ENCODE assay signal across 13 mouse cellular contexts in genomic region chr16:24083966-24084365, GRCm38 (mm10).
"Had no signal": no experiment of that assay in that cellular context is flagged by ENCODE, and none has a peak within 500 bp of the region (broad histone marks: within the 10 kb centered on the region; RNA-seq: fewer than 3 reads in every experiment).

No protein-coding gene starts in this region.

- H3K27ac ChIP-seq: limb, embryonic 13.5 days; liver, embryonic 14.5 days; midbrain, embryonic 12.5 days had no signal

- ATAC-seq: midbrain, embryonic 16.5 days had no signal

- H3K4me3 ChIP-seq: limb, embryonic 13.5 days; midbrain, embryonic 12.5 days had no signal

- H3K4me1 ChIP-seq: limb, embryonic 13.5 days; midbrain, embryonic 12.5 days had no signal

- H3K27me3 ChIP-seq: limb, embryonic 13.5 days; midbrain, embryonic 12.5 days had no signal

- H3K4me2 ChIP-seq: limb, embryonic 13.5 days; midbrain, embryonic 12.5 days had no signal

- DNase-seq: kidney, adult 8-10 months; kidney, postnatal 25 days; layer of hippocampus, adult 9-11 months; layer of hippocampus, postnatal 36 days; lung, adult 18-20 months; right cerebral cortex, adult 18-20 months; right cerebral cortex, postnatal 25 days; thymus, adult 18-20 months; thymus, postnatal 25 days had no signal

- H3K9ac ChIP-seq: limb, embryonic 13.5 days; liver, embryonic 14.5 days; midbrain, embryonic 12.5 days had no signal

- H3K36me3 ChIP-seq: limb, embryonic 13.5 days; midbrain, embryonic 12.5 days had no signal

- H3K9me3 ChIP-seq: limb, embryonic 13.5 days; midbrain, embryonic 12.5 days had no signal
